Mouse (Mus musculus) midbrain, embryonic 16.5 days (tissue): ENCODE measurements at regions not wholly inside any gene's neighbourhood (a gene's known extent, or its start where the extent isn't known, plus 50 kb on each side); places are given as distances from the start of the nearest gene placed in this dataset.

Experiments
- ATAC-seq: fragments of 200-750 bp; cut with Nextera tagmentation; 2 replicates; pipeline ENCODE4 v1.8.0; 2017; ENCODE audit warnings: moderate TSS enrichment
- H3K27ac ChIP-seq: fragments of 300-500 bp; sonication (generic); 2 replicates; pipeline ENCODE4 v1.5.1; 2014; ENCODE audit warnings: mild to moderate bottlenecking, low read length, mixed read lengths
- H3K27me3 ChIP-seq: fragments of 300-500 bp; sonication (generic); 2 replicates; pipeline ENCODE4 v1.6.1; 2014; ENCODE audit warnings: low read depth, low read length, mixed read lengths; ENCODE audit not compliant: control insufficient read depth, insufficient read depth
- H3K36me3 ChIP-seq: fragments of 300-500 bp; sonication (generic); 2 replicates; pipeline ENCODE4 v1.6.1; 2014; ENCODE audit warnings: mild to moderate bottlenecking, low read length, moderate library complexity, mixed read lengths; ENCODE audit not compliant: control insufficient read depth, insufficient read depth
- H3K4me1 ChIP-seq: fragments of 300-500 bp; sonication (generic); 2 replicates; pipeline ENCODE4 v1.6.1; 2014; ENCODE audit warnings: mild to moderate bottlenecking, low read length, mixed read lengths; ENCODE audit not compliant: control insufficient read depth, insufficient read depth
- H3K4me2 ChIP-seq: fragments of 300-500 bp; sonication (generic); 2 replicates; pipeline ENCODE4 v1.6.1; 2014; ENCODE audit warnings: mild to moderate bottlenecking, low read length, mixed read lengths
- H3K4me3 ChIP-seq: fragments of 300-500 bp; sonication (generic); 2 replicates; pipeline ENCODE4 v1.5.1; 2014; ENCODE audit warnings: low read depth, mild to moderate bottlenecking, low read length, moderate library complexity, mixed read lengths
- H3K9ac ChIP-seq: fragments of 300-500 bp; sonication (generic); 2 replicates; pipeline ENCODE4 v1.6.1; 2014; ENCODE audit warnings: low read depth, low read length, mixed read lengths
- H3K9me3 ChIP-seq: fragments of 300-500 bp; sonication (generic); replicated peaks from 2 replicates; pipeline ENCODE4 v1.6.1; 2014; ENCODE audit warnings: mild to moderate bottlenecking, low read length, mixed read lengths; ENCODE audit not compliant: control insufficient read depth, poor library complexity, severe bottlenecking
- WGBS: fragments of 180-500 bp; shearing (Covaris S2); extraction: QIAGEN DNeasy Blood & Tissue Kit; methylation state at CpG from one replicate; pipeline ENCODE4 v1.1.7; 2014; 5-methylcytosine and 5-hydroxymethylcytosine counted together

- ATAC-seq, result no peak
- no peak overlapping the region for H3K4me2 ChIP-seq
- no peaks in the 10 kb centered on the region for H3K4me1 ChIP-seq
- WGBS, result 86% methylated on average over 6 of the region's 6 CpGs
- H3K27ac ChIP-seq, result no peak overlapping the region
- H3K4me3 ChIP-seq, result no peak overlapping the region
- H3K27me3 ChIP-seq, result no peaks in the 10 kb centered on the region
- H3K9ac ChIP-seq, result no peak overlapping the region
- no peaks in the 10 kb centered on the region for H3K9me3 ChIP-seq
- H3K36me3 ChIP-seq, result no peaks in the 10 kb centered on the region
These were observed 183.8 kb upstream of the Slc30a5 start for GRCm38 (mm10) chr13:101017041-101017440.

DNA sequence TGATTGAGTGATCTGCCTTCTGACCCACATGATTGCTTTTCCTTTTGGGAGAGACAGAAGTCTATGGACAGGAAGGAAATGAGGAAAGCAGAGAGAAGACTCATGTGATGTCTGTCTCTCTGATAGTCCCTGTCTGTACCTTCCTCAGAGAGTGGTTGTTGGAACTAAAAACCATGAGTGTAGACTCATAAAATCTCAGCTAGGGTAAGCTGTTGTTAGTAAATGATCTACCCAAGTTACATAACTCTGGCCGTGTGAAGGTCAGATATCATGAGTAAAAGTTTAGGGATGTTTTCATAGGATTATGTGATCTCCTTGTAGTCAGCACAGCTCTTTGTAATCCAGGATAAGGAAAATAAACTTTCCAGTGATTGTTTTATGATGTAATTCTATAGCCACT, 183.0 kb upstream of the Slc30a5 start:
- no peaks in the 10 kb centered on the region for H3K9me3 ChIP-seq
- no peaks in the 10 kb centered on the region for H3K4me1 ChIP-seq
- no peaks in the 10 kb centered on the region for H3K36me3 ChIP-seq
- H3K27me3 ChIP-seq, result no peaks in the 10 kb centered on the region
- H3K4me3 ChIP-seq, result no peak overlapping the region
- ATAC-seq, result no peak
- no peak overlapping the region for H3K9ac ChIP-seq
- H3K4me2 ChIP-seq, result no peak overlapping the region
- H3K27ac ChIP-seq, result no peak overlapping the region
- 83% methylated on average over 1 of the region's 1 CpGs for WGBS

DNA sequence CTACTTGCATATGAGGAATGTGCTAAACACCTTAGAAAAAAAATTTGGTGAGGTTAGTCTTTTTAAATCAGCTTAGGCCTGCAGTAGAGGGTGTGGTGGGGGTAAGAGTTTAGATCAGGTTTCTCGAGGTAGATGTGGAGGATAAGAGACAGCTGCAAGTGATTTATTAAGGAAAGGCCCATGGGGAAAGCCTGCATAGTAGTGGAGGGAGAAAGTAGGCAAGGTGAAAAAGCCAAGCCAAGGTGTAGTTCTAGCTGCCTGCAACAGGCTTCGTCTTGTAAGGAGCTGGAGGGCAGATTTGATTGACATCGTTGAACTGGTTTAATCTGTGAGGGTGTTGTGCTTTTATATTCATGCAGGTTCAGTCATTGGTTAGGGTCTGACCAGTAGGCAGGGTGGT, 182.2 kb upstream of the Slc30a5 start:
- ATAC-seq, result no peak
- Histone ChIP-seq H3K9ac (no peak overlapping the region), H3K9me3 (no peaks in the 10 kb centered on the region), H3K27me3 (no peaks in the 10 kb centered on the region), H3K4me3 (no peak overlapping the region), H3K4me1 (no peaks in the 10 kb centered on the region), H3K4me2 (no peak overlapping the region), H3K36me3 (no peaks in the 10 kb centered on the region), H3K27ac (no peak overlapping the region)
- 89% methylated on average over 3 of the region's 3 CpGs for WGBS

DNA sequence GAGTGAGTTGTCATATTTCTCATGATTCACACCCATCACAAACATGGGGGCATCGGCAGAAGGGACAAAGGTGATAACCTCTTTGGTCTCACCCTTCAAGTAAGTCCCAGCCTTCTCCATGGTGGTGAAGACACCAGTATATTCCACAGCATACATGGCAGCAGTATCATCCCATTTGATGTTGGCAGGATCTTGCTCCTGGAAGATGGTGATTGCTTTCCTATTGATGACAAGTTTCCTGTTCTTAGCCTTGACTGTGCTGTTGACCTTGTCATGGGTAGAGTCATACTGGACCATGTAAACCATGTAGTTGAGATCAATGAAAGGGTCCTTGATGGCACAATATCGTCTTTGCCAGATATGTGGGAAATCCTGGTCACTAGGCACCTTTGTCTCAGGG, 180.4 kb upstream of the Slc30a5 start:
- ATAC-seq, result no peak
- H3K4me1 ChIP-seq, result no peaks in the 10 kb centered on the region
- no peaks in the 10 kb centered on the region for H3K27me3 ChIP-seq
- no peaks in the 10 kb centered on the region for H3K9me3 ChIP-seq
- no peak overlapping the region for H3K9ac ChIP-seq
- H3K36me3 ChIP-seq, result no peaks in the 10 kb centered on the region
- no peak overlapping the region for H3K27ac ChIP-seq
- no peak overlapping the region for H3K4me2 ChIP-seq
- 90% methylated on average over 2 of the region's 2 CpGs for WGBS
- no peak overlapping the region for H3K4me3 ChIP-seq

GRCm38 (mm10) chr13:100990646-100991045, 157.4 kb upstream of the Slc30a5 start:
- no peaks in the 10 kb centered on the region for H3K27me3 ChIP-seq
- 86% methylated on average over 2 of the region's 2 CpGs for WGBS
- no peak for ATAC-seq

DNA sequence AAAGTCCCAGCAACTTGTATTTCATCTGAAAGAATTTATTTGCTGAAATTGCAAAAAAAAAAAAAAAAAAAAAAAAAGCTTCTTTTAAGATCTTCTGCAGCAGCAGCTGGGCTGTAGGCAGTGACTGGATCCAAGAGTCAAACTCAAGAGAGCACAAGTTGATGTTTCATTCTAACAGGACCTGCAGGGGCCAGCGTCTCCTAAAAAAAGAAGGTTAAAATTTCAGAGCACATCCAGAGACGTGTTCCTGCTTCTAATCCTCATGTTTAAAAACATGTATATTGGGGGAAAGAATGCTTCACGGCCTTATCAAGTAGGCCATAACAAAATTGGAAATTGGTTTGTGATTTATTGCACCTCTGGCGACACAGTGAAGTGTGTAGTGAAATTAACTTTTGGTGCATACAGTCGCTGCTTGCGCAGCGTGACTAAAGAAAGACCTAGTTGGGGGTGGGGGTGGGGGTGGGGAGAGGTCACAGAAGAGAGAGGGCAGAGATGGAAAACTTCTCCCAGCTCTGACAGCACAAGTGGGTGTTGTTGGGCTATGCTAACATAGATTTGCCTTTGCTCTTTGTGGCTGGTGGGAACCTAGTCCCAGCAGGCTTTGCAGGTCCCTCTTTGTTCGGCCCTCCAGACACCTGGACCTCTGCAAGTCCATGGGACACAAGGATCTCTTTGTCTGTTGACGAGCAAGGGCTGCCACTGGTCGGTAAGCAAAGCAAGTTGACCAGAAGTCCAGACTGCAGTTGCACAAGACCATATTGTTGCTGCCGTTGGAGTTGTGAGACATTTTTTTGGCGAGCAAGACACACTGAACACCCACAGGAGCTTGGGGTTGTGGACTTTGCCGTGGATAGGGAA, 155.7 kb upstream of the Slc30a5 start:
- H3K4me1 ChIP-seq, result no peaks in the 10 kb centered on the region
- H3K27me3 ChIP-seq, result no peaks in the 10 kb centered on the region
- H3K36me3 ChIP-seq, result no peaks in the 10 kb centered on the region
- H3K9ac ChIP-seq, result no peak overlapping the region
- H3K9me3 ChIP-seq, result no peaks in the 10 kb centered on the region
- no peak overlapping the region for H3K27ac ChIP-seq
- ATAC-seq, result no peak
- no peak overlapping the region for H3K4me3 ChIP-seq
- no peak overlapping the region for H3K4me2 ChIP-seq
- WGBS, result 74% methylated on average over 13 of the region's 13 CpGs

More at GRCm38 (mm10) chr13:100990646-100991045, 157.4 kb upstream of the Slc30a5 start:
- no peak overlapping the region for H3K27ac ChIP-seq
- H3K36me3 ChIP-seq, result no peaks in the 10 kb centered on the region
- H3K4me1 ChIP-seq, result no peaks in the 10 kb centered on the region
- H3K9ac ChIP-seq, result no peak overlapping the region
- H3K4me3 ChIP-seq, result no peak overlapping the region
- H3K4me2 ChIP-seq, result no peak overlapping the region
- H3K9me3 ChIP-seq, result no peaks in the 10 kb centered on the region

- H3K36me3 ChIP-seq, result no peaks in the 10 kb centered on the region
- H3K9ac ChIP-seq, result no peak overlapping the region
- no peak overlapping the region for H3K4me3 ChIP-seq
- no peaks in the 10 kb centered on the region for H3K4me1 ChIP-seq
- H3K27me3 ChIP-seq, result no peaks in the 10 kb centered on the region
- no peak for ATAC-seq
- no peaks in the 10 kb centered on the region for H3K9me3 ChIP-seq
- H3K27ac ChIP-seq, result no peak overlapping the region
- no peak overlapping the region for H3K4me2 ChIP-seq
- WGBS, result 98% methylated on average over 5 of the region's 5 CpGs
These were observed 154.9 kb upstream of the Slc30a5 start for GRCm38 (mm10) chr13:100988116-100988515.

DNA sequence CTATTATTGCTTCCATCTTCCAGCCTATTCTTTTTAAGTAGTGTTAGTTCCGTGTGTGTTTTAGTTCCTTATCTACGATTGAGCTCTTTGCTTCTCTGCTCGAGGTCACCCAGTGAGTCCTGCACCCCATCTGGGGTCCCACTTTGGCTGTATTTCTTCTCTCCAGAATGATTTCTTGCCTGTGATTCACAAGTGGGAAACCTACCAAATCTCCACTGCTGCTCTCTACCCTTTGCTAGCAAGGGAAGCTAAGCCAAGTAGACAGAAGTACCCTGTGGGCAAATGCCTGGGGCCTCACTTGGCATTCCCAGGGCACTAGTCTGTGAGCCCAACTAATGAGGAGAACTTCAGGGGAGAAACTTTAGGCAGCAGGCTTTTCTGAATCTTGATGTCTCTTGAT, 142.5 kb upstream of the Slc30a5 start:
- Histone ChIP-seq H3K4me2 (no peak overlapping the region), H3K36me3 (no peaks in the 10 kb centered on the region), H3K27me3 (no peaks in the 10 kb centered on the region), H3K27ac (no peak overlapping the region), H3K9me3 (no peaks in the 10 kb centered on the region), H3K4me3 (no peak overlapping the region), H3K4me1 (no peaks in the 10 kb centered on the region), H3K9ac (no peak overlapping the region)
- WGBS, result 86% methylated on average over 3 of the region's 3 CpGs
- ATAC-seq, result no peak; the same call in 1 of the 2 replicates

DNA sequence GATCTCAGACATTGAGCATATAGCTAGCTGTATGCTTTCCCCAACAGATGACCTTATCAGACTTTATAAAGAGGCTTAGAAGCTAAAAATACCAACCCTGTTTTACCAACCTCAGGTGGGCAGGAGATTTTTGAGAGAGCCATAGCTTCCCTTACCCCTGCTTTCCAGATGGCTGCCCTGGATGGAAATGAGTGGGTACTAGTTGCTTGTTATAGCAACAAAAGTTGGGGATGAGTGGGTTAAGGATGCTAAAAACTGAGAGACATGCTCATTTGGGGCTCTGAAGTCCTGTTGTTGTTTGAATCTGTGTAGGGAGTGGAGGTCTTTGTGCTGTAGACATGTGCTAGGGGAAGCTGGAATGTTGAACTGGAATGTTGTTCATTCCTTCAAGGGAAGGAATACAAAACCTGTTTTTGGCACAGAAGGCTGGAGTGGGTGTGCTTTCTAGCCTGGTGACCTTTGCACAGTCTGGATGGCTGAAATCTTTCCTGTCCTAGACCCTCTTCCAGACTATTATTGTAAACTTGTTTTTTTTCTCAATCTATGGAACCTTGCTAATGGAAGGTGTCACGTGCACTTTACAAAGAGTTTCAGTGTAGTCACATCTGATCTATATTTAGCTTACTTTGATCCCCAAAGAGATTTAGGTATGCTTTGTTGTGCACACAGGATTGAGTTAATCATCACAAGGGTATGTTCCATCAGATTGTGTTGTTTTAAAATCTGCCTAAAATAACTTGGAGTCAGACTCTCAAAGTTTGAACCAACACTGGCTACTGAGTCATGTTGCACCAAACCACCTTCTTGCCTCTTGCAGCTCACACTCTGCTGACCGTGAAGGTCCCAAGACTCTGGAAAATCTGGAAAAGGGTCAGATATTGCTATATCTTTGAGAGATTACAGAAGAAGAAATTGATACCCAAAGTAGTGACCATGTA, 138.1 kb upstream of the Slc30a5 start:
- 77% methylated on average over 2 of the region's 2 CpGs for WGBS
- no peak overlapping the region for H3K4me2 ChIP-seq
- H3K4me3 ChIP-seq, result no peak overlapping the region
- H3K9me3 ChIP-seq, result no peaks in the 10 kb centered on the region
- no peaks in the 10 kb centered on the region for H3K4me1 ChIP-seq
- no peak overlapping the region for H3K27ac ChIP-seq
- H3K36me3 ChIP-seq, result no peaks in the 10 kb centered on the region
- no peak for ATAC-seq
- no peak overlapping the region for H3K9ac ChIP-seq
- H3K27me3 ChIP-seq, result no peaks in the 10 kb centered on the region
